Mouse (Mus musculus) hindbrain, embryonic 10.5 days (tissue): ENCODE measurements at regions not wholly inside any gene's neighbourhood (a gene's known extent, or its start where the extent isn't known, plus 50 kb on each side); places are given as distances from the start of the nearest gene placed in this dataset.

Experiments used
- DNase-seq: peaks from one replicate; pipeline ENCODE4 v3.0.0-alpha.2; 2017; ENCODE audit warnings: low spot score
- H3K27ac ChIP-seq: fragments of 300-500 bp; sonication (generic); 2 replicates; pipeline ENCODE4 v1.5.1; 2016; ENCODE audit warnings: mild to moderate bottlenecking, moderate library complexity
- H3K27me3 ChIP-seq: fragments of 300-500 bp; sonication (generic); 2 replicates; pipeline ENCODE4 v1.6.1; 2016; ENCODE audit warnings: mild to moderate bottlenecking; ENCODE audit not compliant: poor library complexity, insufficient read depth, severe bottlenecking
- H3K36me3 ChIP-seq: fragments of 300-500 bp; sonication (generic); 2 replicates; pipeline ENCODE4 v1.6.1; 2016; ENCODE audit warnings: mild to moderate bottlenecking, moderate library complexity
- H3K4me1 ChIP-seq: fragments of 300-500 bp; sonication (generic); replicated peaks from 2 replicates; pipeline ENCODE4 v1.6.1; 2016; ENCODE audit warnings: mild to moderate bottlenecking
- H3K4me3 ChIP-seq: fragments of 300-500 bp; sonication (generic); 2 replicates; pipeline ENCODE4 v1.5.1; 2016; ENCODE audit warnings: mild to moderate bottlenecking, moderate library complexity
- H3K9me3 ChIP-seq: fragments of 300-500 bp; sonication (generic); 2 replicates; pipeline ENCODE4 v1.6.1; 2016; ENCODE audit warnings: mild to moderate bottlenecking, moderate library complexity
- WGBS: fragments of 180-500 bp; shearing (Covaris S2); methylation state at CpG from one replicate; pipeline ENCODE4 v1.1.7; 2016; 5-methylcytosine and 5-hydroxymethylcytosine counted together

DNA sequence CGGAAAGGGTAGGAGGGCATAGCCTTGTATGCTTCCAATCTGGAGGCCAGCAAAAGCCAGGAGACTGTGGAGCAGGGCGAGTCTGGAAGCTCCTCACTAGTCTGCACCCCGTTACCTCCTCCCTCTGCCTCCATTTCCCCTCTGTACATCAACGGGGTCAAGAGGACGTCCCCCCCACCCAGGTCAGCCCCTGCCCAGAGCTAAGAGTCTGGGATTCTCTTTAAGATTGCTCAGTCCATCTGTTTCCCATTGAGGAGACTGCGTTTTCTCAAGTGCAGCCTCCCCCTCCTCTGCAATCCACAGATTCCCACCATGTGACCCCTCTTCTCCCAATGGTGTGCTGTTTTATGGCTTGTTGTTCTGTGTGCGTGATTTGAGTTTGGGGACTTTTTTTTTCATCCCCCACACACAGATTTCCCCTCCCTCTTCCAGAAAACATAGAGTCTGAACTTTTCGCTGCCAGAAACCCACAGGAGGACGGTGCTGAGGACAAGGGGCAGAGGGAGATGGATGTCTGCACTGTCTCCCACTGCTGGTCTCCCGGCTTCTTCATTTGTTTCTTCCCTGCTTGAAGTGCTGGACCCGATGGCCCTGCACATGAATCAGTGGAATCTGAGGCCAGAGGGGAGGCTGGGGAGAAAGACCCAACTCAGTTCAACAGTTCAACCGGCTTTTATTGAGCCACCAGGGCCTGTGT, 162.6 kb downstream of the Cyp26b1 start:
- H3K36me3 ChIP-seq, result no peaks in the 10 kb centered on the region
- DNase-seq, result peak; percentile 25
- H3K9me3 ChIP-seq, result no peaks in the 10 kb centered on the region
- H3K27me3 ChIP-seq, result no peaks in the 10 kb centered on the region
- WGBS, result 51% methylated on average over 12 of the region's 12 CpGs
- peak overlapping the region; percentile 60 for H3K27ac ChIP-seq
- no peak overlapping the region for H3K4me3 ChIP-seq
- H3K4me1 ChIP-seq, result peaks cover 24% of the 10 kb centered on the region

DNA sequence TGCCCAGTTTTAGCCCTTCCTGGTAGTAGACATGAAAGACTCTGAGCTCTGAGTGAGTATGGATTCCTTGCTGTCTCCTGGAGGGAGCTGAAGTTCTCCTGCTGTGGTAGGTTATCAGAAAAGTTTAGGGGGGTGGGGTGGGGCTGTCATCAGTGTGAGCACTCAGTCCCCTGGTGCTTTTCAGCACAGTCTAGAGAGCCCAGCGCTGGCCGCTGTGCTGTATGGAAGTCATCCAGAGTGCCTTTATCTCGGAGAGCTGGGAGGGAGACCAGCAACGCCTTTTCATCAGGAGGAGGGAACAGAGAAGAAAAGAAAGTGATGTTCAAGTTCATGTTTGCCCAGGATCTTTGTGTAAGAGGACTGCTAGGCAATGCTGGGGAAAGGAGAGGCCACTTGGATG, 163.6 kb downstream of the Cyp26b1 start:
- no peak for DNase-seq
- Histone ChIP-seq H3K27ac (no peak overlapping the region), H3K36me3 (no peaks in the 10 kb centered on the region), H3K27me3 (no peaks in the 10 kb centered on the region), H3K4me3 (no peak overlapping the region), H3K4me1 (peaks cover 28% of the 10 kb centered on the region), H3K9me3 (no peaks in the 10 kb centered on the region)
- WGBS, result 75% methylated on average over 4 of the region's 4 CpGs

DNA sequence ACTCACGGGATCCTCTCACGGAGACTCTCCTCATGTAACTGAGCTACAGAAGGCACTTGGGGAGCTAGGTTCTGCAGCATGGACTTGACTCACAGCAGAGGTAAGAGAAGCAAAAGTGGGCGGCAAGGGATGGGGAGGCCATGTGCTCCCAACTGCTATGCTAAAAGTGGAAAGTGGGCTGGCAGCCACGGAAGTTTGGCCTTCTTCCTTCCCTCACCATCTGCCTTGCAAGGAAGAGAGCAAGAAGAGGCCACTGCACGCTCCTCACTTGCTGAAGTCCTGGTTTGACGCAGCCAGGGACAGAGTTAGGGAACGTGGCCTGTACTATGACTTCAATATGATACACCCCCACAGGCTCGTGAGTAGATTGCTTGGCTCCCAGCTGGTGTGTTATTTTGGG, 164.5 kb downstream of the Cyp26b1 start:
- H3K9me3 ChIP-seq, result no peaks in the 10 kb centered on the region
- DNase-seq, result no peak
- peaks cover 28% of the 10 kb centered on the region for H3K4me1 ChIP-seq
- 84% methylated on average over 8 of the region's 8 CpGs for WGBS
- no peak overlapping the region for H3K4me3 ChIP-seq
- H3K27ac ChIP-seq, result no peak overlapping the region; the same call in 1 of the 2 replicates
- no peaks in the 10 kb centered on the region for H3K27me3 ChIP-seq
- H3K36me3 ChIP-seq, result no peaks in the 10 kb centered on the region

DNA sequence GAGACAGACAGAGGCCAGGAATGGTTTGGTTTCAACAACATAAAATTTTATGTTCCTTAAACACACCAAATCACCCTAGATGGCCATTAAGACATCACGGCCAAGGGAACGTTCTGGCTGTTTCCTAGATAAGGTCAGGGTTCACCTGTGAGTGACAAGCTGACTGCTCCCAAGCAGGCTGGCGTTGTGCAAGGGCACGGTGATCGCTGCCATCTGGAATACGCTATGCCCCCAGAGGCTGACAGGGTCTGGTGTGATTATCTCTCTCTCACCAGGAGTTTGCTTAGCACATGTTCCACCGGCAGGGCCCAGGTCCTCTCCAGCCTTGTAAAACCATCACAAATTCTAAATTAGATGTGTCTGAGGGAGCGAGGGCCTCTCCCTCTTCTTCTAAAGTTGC, 167.0 kb downstream of the Cyp26b1 start:
- Histone ChIP-seq H3K4me3 (no peak overlapping the region), H3K36me3 (no peaks in the 10 kb centered on the region), H3K9me3 (no peaks in the 10 kb centered on the region), H3K4me1 (peaks cover 24% of the 10 kb centered on the region), H3K27ac (no peak overlapping the region), H3K27me3 (no peaks in the 10 kb centered on the region)
- WGBS, result 72% methylated on average over 8 of the region's 8 CpGs
- DNase-seq, result no peak

DNA sequence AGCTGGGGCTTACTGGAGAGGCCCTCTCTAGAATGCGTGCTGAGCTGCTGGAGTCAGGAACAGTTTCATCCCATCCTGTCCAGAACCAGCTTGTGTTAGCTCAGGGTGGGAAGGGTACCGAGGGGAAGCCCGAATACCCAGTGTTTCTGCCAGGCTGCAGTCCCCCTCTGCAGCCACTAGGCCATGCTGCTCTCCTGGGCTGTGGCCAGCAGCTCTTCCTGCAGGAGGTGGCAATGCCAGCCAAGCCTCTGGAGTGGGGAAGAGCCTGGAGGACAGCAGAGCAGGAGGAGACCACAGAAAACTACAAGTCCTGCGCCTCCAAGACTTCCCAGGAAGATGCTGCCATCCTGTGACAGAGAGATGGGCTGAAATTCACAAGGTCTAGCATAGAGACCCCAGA, 167.9 kb downstream of the Cyp26b1 start:
- Histone ChIP-seq H3K36me3 (no peaks in the 10 kb centered on the region), H3K9me3 (no peaks in the 10 kb centered on the region), H3K4me1 (peaks cover 16% of the 10 kb centered on the region), H3K27ac (0 out of 2 replicates have a peak overlapping the region, but pooled peaks have one; percentile 35), H3K4me3 (no peak overlapping the region), H3K27me3 (no peaks in the 10 kb centered on the region)
- 43% methylated on average over 4 of the region's 4 CpGs for WGBS
- DNase-seq, result peak; percentile 49

DNA sequence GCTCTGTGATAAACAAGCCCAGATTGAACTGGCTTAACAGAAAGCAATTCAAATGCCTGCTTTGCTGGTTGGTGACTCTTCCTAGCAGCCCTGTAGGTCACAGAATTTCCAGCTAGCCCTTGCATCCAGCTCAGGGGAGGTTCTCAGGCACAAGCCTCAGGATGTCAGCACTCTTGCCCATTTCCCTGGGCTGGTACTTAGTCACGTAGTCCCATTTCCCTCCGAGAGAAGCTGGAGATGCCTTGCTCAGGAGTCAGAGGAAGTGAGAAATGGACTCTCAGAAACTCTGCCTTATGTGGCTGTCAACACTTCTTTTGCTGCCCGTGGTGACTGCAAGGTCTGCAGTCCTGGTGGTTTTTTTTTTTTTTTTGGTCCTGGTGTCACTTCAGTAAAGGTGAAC, 170.8 kb downstream of the Cyp26b1 start:
- H3K9me3 ChIP-seq, result no peaks in the 10 kb centered on the region
- H3K27me3 ChIP-seq, result no peaks in the 10 kb centered on the region
- peaks cover 11% of the 10 kb centered on the region for H3K4me1 ChIP-seq
- no peak for DNase-seq
- no peaks in the 10 kb centered on the region for H3K36me3 ChIP-seq
- H3K4me3 ChIP-seq, result no peak overlapping the region
- WGBS, result 58% methylated on average over 3 of the region's 3 CpGs
- no peak overlapping the region for H3K27ac ChIP-seq

DNA sequence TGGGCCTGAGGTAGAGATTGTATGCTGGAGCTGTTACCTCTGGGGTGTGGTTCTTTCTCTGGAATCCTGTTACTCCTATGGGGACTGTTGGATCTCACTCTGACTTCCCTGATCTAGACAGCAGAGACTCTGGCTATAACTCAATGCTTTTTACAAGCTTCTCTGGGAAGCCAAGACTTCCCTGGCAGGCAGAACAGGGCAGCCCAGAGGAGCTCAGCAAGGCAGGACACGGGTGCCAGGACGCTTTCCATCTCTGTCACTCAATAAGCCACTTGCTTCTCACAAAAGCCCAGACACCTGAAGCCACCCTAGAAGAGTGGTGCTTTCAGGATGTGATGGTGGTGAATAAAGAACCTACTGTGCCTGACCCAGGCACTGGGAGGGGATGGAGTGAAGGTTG, 174.0 kb downstream of the Cyp26b1 start:
- H3K27ac ChIP-seq, result no peak overlapping the region
- DNase-seq, result no peak
- WGBS, result 89% methylated on average over 2 of the region's 2 CpGs

DNA sequence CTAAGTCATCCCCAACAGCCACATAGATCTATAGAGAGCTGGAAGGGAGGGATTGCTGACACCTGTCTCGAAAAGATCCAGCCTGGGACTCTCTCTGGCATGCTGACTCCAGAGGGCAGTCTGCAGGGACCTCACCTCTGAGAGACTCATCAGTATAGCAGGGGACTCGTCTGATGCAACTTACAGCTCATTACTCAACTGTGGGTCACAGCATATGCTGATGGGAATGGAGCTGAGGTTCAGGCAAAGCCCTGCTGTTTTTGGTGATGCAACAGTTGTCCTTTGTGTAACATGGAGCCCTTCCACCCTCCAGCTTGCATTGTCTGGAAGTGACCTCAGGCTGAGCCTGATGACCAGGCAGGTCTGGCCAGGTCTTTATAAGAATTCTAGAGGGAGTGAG, 174.4 kb downstream of the Cyp26b1 start:
- no peak overlapping the region for H3K4me3 ChIP-seq
- DNase-seq, result no peak
- 59% methylated on average over 2 of the region's 2 CpGs for WGBS

More for the DNA sequence above, 174.0 kb downstream of the Cyp26b1 start:
- Histone ChIP-seq H3K4me3 (no peak overlapping the region), H3K9me3 (no peaks in the 10 kb centered on the region), H3K4me1 (peaks cover 6% of the 10 kb centered on the region), H3K36me3 (no peaks in the 10 kb centered on the region), H3K27me3 (no peaks in the 10 kb centered on the region)

DNA sequence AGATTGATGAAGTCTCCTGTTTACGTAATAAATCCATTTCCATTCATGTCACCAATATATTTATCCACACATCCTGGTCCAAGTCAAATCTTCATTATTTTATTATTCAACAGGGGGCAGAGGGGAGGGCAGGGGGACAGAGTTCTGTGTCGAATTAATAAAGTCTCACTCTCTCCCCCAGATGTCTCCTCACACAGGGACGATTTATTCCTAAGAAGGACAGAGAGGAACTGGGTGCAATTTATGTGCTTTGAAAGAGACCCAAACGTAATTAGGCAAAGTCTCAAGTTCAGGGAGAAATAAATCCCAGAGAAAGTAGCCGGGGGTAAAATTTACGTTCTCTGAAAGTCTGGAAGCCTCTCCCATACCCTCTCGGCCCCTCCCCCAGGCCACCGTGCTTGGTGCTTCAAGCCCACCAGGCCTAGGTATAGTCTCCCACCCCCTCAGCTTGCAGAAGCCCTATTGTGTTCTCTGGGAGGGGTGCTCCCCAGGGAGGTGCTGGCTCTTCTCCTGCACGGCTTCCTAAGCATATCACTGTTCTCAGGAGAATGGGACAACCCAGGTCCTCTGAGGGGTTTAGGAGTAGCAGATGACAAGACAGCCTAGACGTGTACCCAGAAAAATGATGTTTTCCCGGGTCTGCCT, 176.6 kb downstream of the Cyp26b1 start:
- Histone ChIP-seq H3K27ac (no peak overlapping the region), H3K9me3 (no peaks in the 10 kb centered on the region), H3K27me3 (no peaks in the 10 kb centered on the region), H3K36me3 (no peaks in the 10 kb centered on the region), H3K4me3 (no peak overlapping the region), H3K4me1 (no peaks in the 10 kb centered on the region; the same call in 1 of the 2 replicates)
- DNase-seq, result no peak
- 69% methylated on average over 11 of the region's 11 CpGs for WGBS

More for the DNA sequence above, 174.4 kb downstream of the Cyp26b1 start:
- no peak overlapping the region for H3K27ac ChIP-seq
- peaks cover 6% of the 10 kb centered on the region for H3K4me1 ChIP-seq
- H3K27me3 ChIP-seq, result no peaks in the 10 kb centered on the region
- H3K9me3 ChIP-seq, result no peaks in the 10 kb centered on the region
- no peaks in the 10 kb centered on the region for H3K36me3 ChIP-seq

DNA sequence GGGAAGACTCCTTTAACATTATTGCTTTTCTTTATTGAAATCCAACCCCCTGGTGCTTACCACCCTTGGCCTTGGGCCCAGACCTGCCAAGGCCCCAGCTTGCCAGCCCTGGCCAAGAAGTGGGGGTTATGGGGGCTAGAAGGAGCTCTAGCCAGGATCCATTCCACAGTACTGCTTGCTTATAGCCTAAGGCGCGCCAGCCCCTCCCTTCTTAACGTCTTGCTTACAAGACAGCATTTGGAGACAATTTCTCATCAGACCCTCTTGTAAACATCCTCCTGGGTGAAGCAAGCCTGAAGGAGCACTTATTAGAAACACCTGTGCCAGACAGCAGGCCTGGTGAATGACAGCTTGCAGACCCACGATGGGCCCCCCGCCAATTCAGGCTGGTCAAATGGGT, 179.3 kb downstream of the Cyp26b1 start:
- no peak for DNase-seq
- Histone ChIP-seq H3K27me3 (no peaks in the 10 kb centered on the region), H3K4me3 (no peak overlapping the region), H3K4me1 (no peaks in the 10 kb centered on the region; the same call in 1 of the 2 replicates), H3K9me3 (no peaks in the 10 kb centered on the region), H3K36me3 (no peaks in the 10 kb centered on the region), H3K27ac (no peak overlapping the region)
- 71% methylated on average over 5 of the region's 5 CpGs for WGBS

DNA sequence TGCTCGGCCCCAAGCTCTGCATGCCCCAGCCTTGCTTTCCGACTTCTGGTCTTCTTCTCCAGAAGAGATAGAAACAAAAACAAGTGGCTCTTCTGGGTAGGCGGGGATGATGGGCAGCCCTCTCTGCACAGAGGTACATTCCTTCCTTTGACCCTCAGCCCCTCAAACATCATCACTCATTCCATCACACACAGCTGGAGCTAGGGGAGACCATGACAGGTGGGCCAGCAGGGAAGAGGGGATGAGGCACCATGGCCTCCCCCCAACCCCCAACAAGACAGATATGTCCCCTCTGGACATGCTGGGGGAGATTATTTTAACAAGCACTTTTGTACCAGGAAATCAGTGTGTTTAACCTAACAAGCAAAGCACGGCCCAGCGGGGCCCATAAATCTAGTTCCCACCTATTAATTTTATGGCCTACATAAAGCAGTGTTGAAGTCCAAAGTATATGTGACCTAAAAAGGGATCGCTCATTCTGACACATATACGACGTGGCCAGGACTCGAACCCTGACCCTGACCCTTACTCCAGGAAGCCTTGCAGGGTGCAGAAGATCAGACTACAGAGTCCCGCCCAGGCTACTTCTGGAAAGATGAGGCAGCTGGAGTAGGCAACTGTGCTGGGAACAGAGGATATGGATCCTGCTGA, 183.7 kb downstream of the Cyp26b1 start:
- Histone ChIP-seq H3K27ac (no peak overlapping the region), H3K4me3 (no peak overlapping the region), H3K4me1 (no peaks in the 10 kb centered on the region; the same call in 1 of the 2 replicates), H3K36me3 (no peaks in the 10 kb centered on the region), H3K27me3 (peaks cover 5% of the 10 kb centered on the region; the same call in 1 of the 2 replicates), H3K9me3 (no peaks in the 10 kb centered on the region)
- DNase-seq, result no peak
- WGBS, result 87% methylated on average over 10 of the region's 10 CpGs

DNA sequence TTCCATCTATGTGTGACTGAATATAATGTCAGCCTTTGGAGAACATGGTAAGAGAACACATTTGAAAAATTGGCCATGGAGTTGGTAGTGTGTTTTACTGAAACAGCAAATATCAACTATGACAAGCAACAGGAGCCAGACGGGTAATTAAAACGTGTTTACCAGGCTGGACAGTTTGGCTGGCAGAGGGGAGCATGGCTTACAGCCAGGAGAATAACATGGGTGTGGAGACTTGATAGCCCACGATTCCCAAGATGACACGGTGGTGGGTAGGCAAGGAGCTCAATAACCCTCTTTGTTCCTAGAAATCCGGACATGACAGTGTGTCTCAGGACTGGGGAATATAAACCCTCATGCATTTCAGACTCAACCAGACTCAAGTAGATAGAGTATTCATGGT, 185.2 kb downstream of the Cyp26b1 start:
- H3K27ac ChIP-seq, result no peak overlapping the region
- no peak overlapping the region for H3K4me3 ChIP-seq
- H3K9me3 ChIP-seq, result no peaks in the 10 kb centered on the region
- no peaks in the 10 kb centered on the region for H3K4me1 ChIP-seq
- 82% methylated on average over 5 of the region's 5 CpGs for WGBS
- peaks cover 5% of the 10 kb centered on the region; the same call in 1 of the 2 replicates for H3K27me3 ChIP-seq
- H3K36me3 ChIP-seq, result no peaks in the 10 kb centered on the region
- DNase-seq, result no peak

DNA sequence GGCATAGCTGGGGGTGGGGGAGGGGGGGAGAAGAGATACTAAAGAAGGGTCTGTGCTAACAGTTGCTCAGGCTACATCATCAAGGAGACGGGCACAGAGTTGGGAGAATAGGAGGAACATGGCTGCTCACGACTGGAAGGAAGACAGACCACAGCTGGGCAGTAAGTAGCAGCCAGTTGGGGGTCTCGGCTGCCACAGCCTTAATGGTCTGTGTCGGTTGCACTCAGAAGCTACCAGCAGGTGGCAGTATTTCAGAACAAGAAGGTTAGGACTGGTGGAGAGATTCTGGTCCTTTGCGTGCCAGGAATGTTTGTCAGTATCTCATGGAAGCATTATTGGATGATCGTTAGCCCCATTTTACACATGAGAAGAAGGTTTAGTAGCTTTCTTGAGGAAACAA, 185.9 kb downstream of the Cyp26b1 start:
- Histone ChIP-seq H3K4me1 (no peaks in the 10 kb centered on the region), H3K27me3 (peaks cover 5% of the 10 kb centered on the region; the same call in 1 of the 2 replicates), H3K36me3 (no peaks in the 10 kb centered on the region), H3K4me3 (no peak overlapping the region), H3K27ac (no peak overlapping the region), H3K9me3 (no peaks in the 10 kb centered on the region)
- peak; percentile 80 for DNase-seq
- 17% methylated on average over 6 of the region's 6 CpGs for WGBS
